Mouse (Mus musculus): ENCODE data around the gene Olfr958. TPM values are rescaled to one million over a fixed set of nuclear protein-coding genes. Genes with fewer than 3 reads are reported as not detected.

Gene Olfr958
- not detected in 2 replicates for polyA plus RNA-seq (2015; fragmentation: Nextera tagmentation; extraction: Ambion mirVana)

- no peak within 1 kb of the TSS for H3K9ac ChIP-seq
- no peak for ATAC-seq (ENCODE audit: insufficient read depth)
- no peak within 1 kb of the TSS for H3K27ac ChIP-seq (replicated peaks)
- H3K4me1 ChIP-seq (replicated peaks) = no peaks in the 10 kb centered on the region
- no peak within 1 kb of the TSS for H3K4me3 ChIP-seq (replicated peaks)
- H3K4me2 ChIP-seq = no peak within 1 kb of the TSS
- H3K27me3 ChIP-seq = no peaks in the 10 kb centered on the region
- WGBS (ENCODE audit: insufficient replicate concordance) = 32% methylated on average over 2 of the region's 2 CpGs
- H3K9me3 ChIP-seq (replicated peaks) = no peaks in the 10 kb centered on the region
- H3K36me3 ChIP-seq (replicated peaks) = no peaks in the 10 kb centered on the region
Measured at GRCm38 (mm10) chr9:39553946-39554345, at the start of gene Olfr958. TSS of gene Olfr958 (minus strand) at chr9:39554054.

- no peak for ATAC-seq (ENCODE audit: insufficient read depth)
- H3K36me3 ChIP-seq (replicated peaks) = no peaks in the 10 kb centered on the region
- 3% methylated on average over 9 of the region's 9 CpGs for WGBS (ENCODE audit: insufficient replicate concordance)
- H3K4me2 ChIP-seq = 0 out of 2 replicates have a peak overlapping the region, but pooled peaks have one; percentile 5
- no peak overlapping the region for H3K9ac ChIP-seq
- no peak overlapping the region for H3K4me3 ChIP-seq (replicated peaks)
- no peak overlapping the region for H3K27ac ChIP-seq (replicated peaks)
- no peaks in the 10 kb centered on the region for H3K4me1 ChIP-seq (replicated peaks)
- H3K9me3 ChIP-seq (replicated peaks) = no peaks in the 10 kb centered on the region
- H3K27me3 ChIP-seq = peaks cover 17% of the 10 kb centered on the region
Measured at GRCm38 (mm10) chr9:39603333-39603845, 49.5 kb upstream of the Olfr958 start.

GRCm38 (mm10) chr9:39602536-39603332 lies 48.9 kb upstream of the Olfr958 start:
- H3K4me1 ChIP-seq (replicated peaks) = no peaks in the 10 kb centered on the region
- no peak overlapping the region for H3K4me3 ChIP-seq (replicated peaks)
- no peak for ATAC-seq (ENCODE audit: insufficient read depth)
- H3K27ac ChIP-seq (replicated peaks) = no peak overlapping the region
- H3K9me3 ChIP-seq (replicated peaks) = no peaks in the 10 kb centered on the region
- no peak overlapping the region for H3K9ac ChIP-seq
- WGBS (ENCODE audit: insufficient replicate concordance) = 2% methylated on average over 19 of the region's 19 CpGs
- H3K27me3 ChIP-seq = peaks cover 17% of the 10 kb centered on the region
- 0 out of 2 replicates have a peak overlapping the region, but pooled peaks have one; percentile 5 for H3K4me2 ChIP-seq
- no peaks in the 10 kb centered on the region for H3K36me3 ChIP-seq (replicated peaks)

- no peak overlapping the region for H3K4me3 ChIP-seq (replicated peaks)
- no peak overlapping the region for H3K4me2 ChIP-seq
- H3K27ac ChIP-seq (replicated peaks) = no peak overlapping the region
- H3K9ac ChIP-seq = no peak overlapping the region
- no peaks in the 10 kb centered on the region for H3K27me3 ChIP-seq
- WGBS (ENCODE audit: insufficient replicate concordance) = 70% methylated on average over 5 of the region's 5 CpGs
- H3K4me1 ChIP-seq (replicated peaks) = no peaks in the 10 kb centered on the region
- ATAC-seq (ENCODE audit: insufficient read depth) = no peak
- H3K36me3 ChIP-seq (replicated peaks) = no peaks in the 10 kb centered on the region
- H3K9me3 ChIP-seq (replicated peaks) = no peaks in the 10 kb centered on the region
Measured at GRCm38 (mm10) chr9:39577050-39577449, 23.2 kb upstream of the Olfr958 start.

GRCm38 (mm10) chr9:39575469-39575868 lies 21.6 kb upstream of the Olfr958 start, which contains the start of gene Olfr959:
TSS of gene Olfr959 (minus strand) at chr9:39575569.
- Histone ChIP-seq H3K4me1 (replicated peaks) (no peaks in the 10 kb centered on the region), H3K36me3 (replicated peaks) (no peaks in the 10 kb centered on the region), H3K9ac (no peak within 1 kb of the TSS), H3K4me3 (replicated peaks) (no peak within 1 kb of the TSS), H3K9me3 (replicated peaks) (no peaks in the 10 kb centered on the region), H3K27ac (replicated peaks) (no peak within 1 kb of the TSS), H3K27me3 (no peaks in the 10 kb centered on the region), H3K4me2 (no peak within 1 kb of the TSS)
- 53% methylated on average over 3 of the region's 3 CpGs for WGBS (ENCODE audit: insufficient replicate concordance)
- no peak for ATAC-seq (ENCODE audit: insufficient read depth)

GRCm38 (mm10) chr9:39558349-39558647 lies 4.4 kb upstream of the Olfr958 start:
- H3K9ac ChIP-seq = no peak overlapping the region
- no peaks in the 10 kb centered on the region for H3K36me3 ChIP-seq (replicated peaks)
- H3K27me3 ChIP-seq = no peaks in the 10 kb centered on the region
- no peak overlapping the region for H3K4me2 ChIP-seq
- no peak overlapping the region for H3K27ac ChIP-seq (replicated peaks)
- no peak for ATAC-seq (ENCODE audit: insufficient read depth)
- no peaks in the 10 kb centered on the region for H3K4me1 ChIP-seq (replicated peaks)
- no peaks in the 10 kb centered on the region for H3K9me3 ChIP-seq (replicated peaks)
- no peak overlapping the region for H3K4me3 ChIP-seq (replicated peaks)

DNA sequence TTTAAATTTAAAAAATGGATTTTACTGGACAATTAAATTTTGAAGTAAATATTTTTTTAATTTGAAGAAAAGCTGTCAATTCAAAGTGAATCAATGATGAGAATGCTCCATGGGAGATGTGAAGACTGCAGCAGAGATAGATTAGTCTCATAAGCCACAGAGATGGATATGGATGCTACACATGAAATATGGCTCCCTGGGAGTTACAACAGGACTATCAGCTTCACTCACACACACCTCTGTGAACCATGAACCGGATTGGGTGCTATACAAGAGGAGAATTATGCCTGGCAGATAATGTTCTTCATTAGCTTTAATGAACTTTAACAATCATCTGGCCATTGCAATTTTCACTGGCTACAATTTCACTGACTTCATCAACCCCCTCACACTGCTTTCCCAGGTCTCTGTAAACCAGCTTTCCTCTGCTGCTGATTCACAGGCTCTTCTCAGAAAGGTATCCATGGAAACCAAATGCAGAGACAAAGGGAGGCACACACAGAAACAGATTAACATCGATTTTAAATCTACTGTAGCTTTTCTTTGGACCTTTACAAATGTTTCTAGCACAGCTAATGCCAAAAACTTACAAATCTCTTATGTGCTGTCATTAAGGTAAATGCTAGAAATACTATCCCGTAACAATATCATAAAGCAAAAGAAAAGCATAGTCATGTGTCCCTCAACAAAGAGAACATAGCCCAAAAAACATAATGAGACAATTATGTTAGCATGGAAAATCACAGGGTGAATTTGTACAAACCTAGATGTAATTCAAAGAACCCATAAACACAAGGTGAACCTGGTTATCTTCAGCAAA lies 3.9 kb upstream of the Olfr958 start:
- H3K9me3 ChIP-seq (replicated peaks) = no peaks in the 10 kb centered on the region
- no peak for ATAC-seq (ENCODE audit: insufficient read depth)
- WGBS (ENCODE audit: insufficient replicate concordance) = 35% methylated on average over 3 of the region's 3 CpGs
- no peak overlapping the region for H3K9ac ChIP-seq
- no peaks in the 10 kb centered on the region for H3K36me3 ChIP-seq (replicated peaks)
- H3K27me3 ChIP-seq = no peaks in the 10 kb centered on the region
- H3K4me3 ChIP-seq (replicated peaks) = no peak overlapping the region
- no peak overlapping the region for H3K27ac ChIP-seq (replicated peaks)
- H3K4me2 ChIP-seq = no peak overlapping the region
- no peaks in the 10 kb centered on the region for H3K4me1 ChIP-seq (replicated peaks)

GRCm38 (mm10) chr9:39550806-39551205 lies 3.0 kb downstream of the Olfr958 start:
- no peak overlapping the region for H3K4me3 ChIP-seq (replicated peaks)
- no peak overlapping the region for H3K4me2 ChIP-seq
- no peaks in the 10 kb centered on the region for H3K36me3 ChIP-seq (replicated peaks)
- no peaks in the 10 kb centered on the region for H3K9me3 ChIP-seq (replicated peaks)
- ATAC-seq (ENCODE audit: insufficient read depth) = no peak
- H3K4me1 ChIP-seq (replicated peaks) = no peaks in the 10 kb centered on the region
- no peaks in the 10 kb centered on the region for H3K27me3 ChIP-seq
- H3K27ac ChIP-seq (replicated peaks) = no peak overlapping the region
- 64% methylated on average over 5 of the region's 5 CpGs for WGBS (ENCODE audit: insufficient replicate concordance)
- no peak overlapping the region for H3K9ac ChIP-seq

- Histone ChIP-seq H3K36me3 (replicated peaks) (no peaks in the 10 kb centered on the region), H3K27me3 (no peaks in the 10 kb centered on the region), H3K4me2 (no peak overlapping the region), H3K9ac (no peak overlapping the region), H3K4me1 (replicated peaks) (no peaks in the 10 kb centered on the region), H3K4me3 (replicated peaks) (no peak overlapping the region), H3K9me3 (replicated peaks) (no peaks in the 10 kb centered on the region), H3K27ac (replicated peaks) (no peak overlapping the region)
- WGBS (ENCODE audit: insufficient replicate concordance) = 52% methylated on average over 1 of the region's 1 CpGs
- ATAC-seq (ENCODE audit: insufficient read depth) = no peak
Measured at GRCm38 (mm10) chr9:39523616-39524285, 30.1 kb downstream of the Olfr958 start.

GRCm38 (mm10) chr9:39518595-39518994 lies 35.3 kb downstream of the Olfr958 start:
- no peak for ATAC-seq (ENCODE audit: insufficient read depth)

GRCm38 (mm10) chr9:39515531-39515930 lies 38.3 kb downstream of the Olfr958 start, which contains the start of gene Olfr957:
TSS of gene Olfr957 (minus strand) at chr9:39515809.
- WGBS (ENCODE audit: insufficient replicate concordance) = 43% methylated on average over 3 of the region's 3 CpGs
- H3K4me2 ChIP-seq = no peak within 1 kb of the TSS
- ATAC-seq (ENCODE audit: insufficient read depth) = no peak

More at GRCm38 (mm10) chr9:39518595-39518994, 35.3 kb downstream of the Olfr958 start:
- Histone ChIP-seq H3K27me3 (no peaks in the 10 kb centered on the region), H3K27ac (replicated peaks) (no peak overlapping the region), H3K36me3 (replicated peaks) (no peaks in the 10 kb centered on the region), H3K4me3 (replicated peaks) (no peak overlapping the region), H3K4me2 (no peak overlapping the region), H3K4me1 (replicated peaks) (no peaks in the 10 kb centered on the region), H3K9ac (no peak overlapping the region), H3K9me3 (replicated peaks) (no peaks in the 10 kb centered on the region)

More at GRCm38 (mm10) chr9:39515531-39515930, 38.3 kb downstream of the Olfr958 start, which contains the start of gene Olfr957:
- Histone ChIP-seq H3K27me3 (no peaks in the 10 kb centered on the region), H3K9me3 (replicated peaks) (no peaks in the 10 kb centered on the region), H3K36me3 (replicated peaks) (no peaks in the 10 kb centered on the region), H3K4me1 (replicated peaks) (no peaks in the 10 kb centered on the region), H3K4me3 (replicated peaks) (no peak within 1 kb of the TSS), H3K9ac (no peak within 1 kb of the TSS), H3K27ac (replicated peaks) (no peak within 1 kb of the TSS)
